Mouse (Mus musculus) embryo, embryonic 11.5 days (tissue): Measurements from ENCODE around the gene Il17c.

ENCODE experiments used
- DNase-seq: peaks from one replicate; pipeline ENCODE4 v3.0.0-alpha.2; 2012; ENCODE audit warnings: low read depth, low spot score

Gene Il17c

GRCm38 (mm10) chr8:122430646-122431045, 8.8 kb downstream of the Il17c start:
- no peak for DNase-seq

- DNase-seq: no peak
Observed at GRCm38 (mm10) chr8:122431694-122432442, 10.0 kb downstream of the Il17c start.

GRCm38 (mm10) chr8:122432443-122433268, 10.8 kb downstream of the Il17c start, which contains the start of gene Cyba:
TSS of gene Cyba (minus strand) at chr8:122432930.
- peak; percentile 22 for DNase-seq

- no peak for DNase-seq
Observed at GRCm38 (mm10) chr8:122433269-122433905, 11.6 kb downstream of the Il17c start.

GRCm38 (mm10) chr8:122435375-122435774, 13.6 kb downstream of the Il17c start:
- DNase-seq: no peak

GRCm38 (mm10) chr8:122436146-122436545, 14.3 kb downstream of the Il17c start:
- DNase-seq: no peak

GRCm38 (mm10) chr8:122436586-122437125, 14.8 kb downstream of the Il17c start:
- DNase-seq: no peak

- DNase-seq: no peak
Observed at GRCm38 (mm10) chr8:122437708-122438331, 16.0 kb downstream of the Il17c start.

- no peak for DNase-seq
Observed at GRCm38 (mm10) chr8:122439336-122439735, 17.5 kb downstream of the Il17c start.

GRCm38 (mm10) chr8:122441326-122441725, 19.5 kb downstream of the Il17c start:
- no peak for DNase-seq

- no peak for DNase-seq
Observed at GRCm38 (mm10) chr8:122442356-122442755, 20.5 kb downstream of the Il17c start.

GRCm38 (mm10) chr8:122442781-122443180, 21.0 kb downstream of the Il17c start:
- no peak for DNase-seq

GRCm38 (mm10) chr8:122443262-122444006, 21.6 kb downstream of the Il17c start, which contains the start of gene Mvd:
TSS of gene Mvd (minus strand) at chr8:122443422.
- DNase-seq: peak; percentile 99

GRCm38 (mm10) chr8:122444058-122444748, 22.4 kb downstream of the Il17c start:
- DNase-seq: peak; percentile 32

GRCm38 (mm10) chr8:122445203-122445602, 23.4 kb downstream of the Il17c start:
- no peak for DNase-seq

- DNase-seq: no peak
Observed at GRCm38 (mm10) chr8:122451161-122451703, 29.4 kb downstream of the Il17c start.

- DNase-seq: no peak
Observed at GRCm38 (mm10) chr8:122452154-122452553, 30.3 kb downstream of the Il17c start.

- no peak for DNase-seq
Observed at GRCm38 (mm10) chr8:122454409-122454808, 32.6 kb downstream of the Il17c start.

- no peak for DNase-seq
Observed at GRCm38 (mm10) chr8:122457171-122457570, 35.4 kb downstream of the Il17c start.
